Mouse (Mus musculus): Measurements from ENCODE around the gene Mtor. TPM values are rescaled to one million over a fixed set of nuclear protein-coding genes. Genes with fewer than 3 reads are reported as not detected.
A peak's percentile ranks its signal among the peaks of the same experiment; 100 is the strongest.

Mtor gene
- polyA plus RNA-seq, 1 experiment: 14.2 TPM

- peak; percentile 53; the same call in 1 of the 2 replicates for TF ChIP-seq CTCF (IDR thresholded peaks at IDR 0.05; ENCODE audit: extremely low read depth, insufficient read depth, insufficient read length, insufficient replicate concordance)
- no peak for TF ChIP-seq POLR2A (IDR thresholded peaks at IDR 0.05; ENCODE audit: low read depth, low read length)
- WGBS: 96% methylated on average over 3 of the region's 3 CpGs
- H3K27me3 ChIP-seq (ENCODE audit: control insufficient read depth, insufficient read depth, low read length): no peaks in the 10 kb centered on the region
- no peak overlapping the region for H3K4me3 ChIP-seq (ENCODE audit: extremely low read depth, insufficient read depth, insufficient read length)
- peak; percentile 22 to 62 for DNase-seq (ENCODE audit: low read depth in 1 of 2, low spot score in 2 of 2)
- no peak overlapping the region for H3K27ac ChIP-seq (ENCODE audit: insufficient read depth, low read length)
- H3K4me1 ChIP-seq (ENCODE audit: control insufficient read depth, insufficient read depth, insufficient read length): no peaks in the 10 kb centered on the region
- H3K36me3 ChIP-seq (ENCODE audit: control insufficient read depth, insufficient read depth, low read length): no peaks in the 10 kb centered on the region
Measured at GRCm38 (mm10) chr4:148604541-148605165, 156.2 kb downstream of the Mtor start.

Other genes with a start within 250 kb of the Mtor start
- gene Disp3, start 160.6 kb upstream of the Mtor start, polyA plus RNA-seq (2012; rRNA removed): 0.02 and 0.19 TPM in 2 replicates
- 11.3 and 13.2 TPM in 2 replicates for gene Ubiad1, start 3.8 kb upstream of the Mtor start, polyA plus RNA-seq (2012; rRNA removed)
- gene Angptl7, start 51.8 kb downstream of the Mtor start, polyA plus RNA-seq (2012; rRNA removed): 1.3 and 3.6 TPM in 2 replicates
- gene Exosc10, start 109.8 kb downstream of the Mtor start, polyA plus RNA-seq (2012; rRNA removed): 29.2 and 31.6 TPM in 2 replicates
- gene Srm, start 142.9 kb downstream of the Mtor start, polyA plus RNA-seq (2012; rRNA removed): 55.7 and 80.0 TPM in 2 replicates
- gene Masp2, start 153.9 kb downstream of the Mtor start, polyA plus RNA-seq (2012; rRNA removed): 0.26 and 1.3 TPM in 2 replicates
- 49.8 and 57.0 TPM in 2 replicates for gene Tardbp, start 178.4 kb downstream of the Mtor start, polyA plus RNA-seq (2012; rRNA removed)
- 0.07 TPM in 1 of 2 replicates, not detected in the other for gene Gm572, start 194.7 kb downstream of the Mtor start, polyA plus RNA-seq (2012; rRNA removed)

Measured in spleen, adult 2 months (tissue).